Mouse (Mus musculus): ENCODE data around the gene Dock3. TPM values are rescaled to one million over a fixed set of nuclear protein-coding genes. Genes with fewer than 3 reads are reported as not detected.

Gene Dock3
- polyA plus RNA-seq, 1 experiment from 2014 or later = 0.69 TPM

GRCm38 (mm10) chr9:106885901-106886731, 345.6 kb downstream of the Dock3 start:
- no peaks in the 10 kb centered on the region for H3K9me3 ChIP-seq (ENCODE audit: low read length)
- H3K4me3 ChIP-seq (ENCODE audit: low read length) = peak overlapping the region; percentile 95
- peak; percentile 7; the same call in 1 of the 2 replicates for ATAC-seq (ENCODE audit: low FRiP score, low TSS enrichment)
- peak overlapping the region; percentile 98 for H3K9ac ChIP-seq (replicated peaks; ENCODE audit: low read length)
- H3K27ac ChIP-seq (ENCODE audit: low read length) = peak overlapping the region; percentile 82
- under 1% methylated on average over 83 of the region's 107 CpGs for WGBS
- H3K36me3 ChIP-seq (ENCODE audit: insufficient read depth, low read length) = peaks cover 43% of the 10 kb centered on the region
- H3K4me2 ChIP-seq (replicated peaks; ENCODE audit: low read depth, low read length) = peak overlapping the region; percentile 99
- peaks cover 52% of the 10 kb centered on the region for H3K4me1 ChIP-seq (ENCODE audit: insufficient read depth, low read length)
- H3K27me3 ChIP-seq (ENCODE audit: insufficient read depth, low read length) = no peaks in the 10 kb centered on the region

- H3K4me3 ChIP-seq (ENCODE audit: low read length) = peak overlapping the region; percentile 95
- H3K4me2 ChIP-seq (replicated peaks; ENCODE audit: low read depth, low read length) = peak overlapping the region; percentile 99
- H3K36me3 ChIP-seq (ENCODE audit: insufficient read depth, low read length) = peaks cover 41% of the 10 kb centered on the region
- H3K27me3 ChIP-seq (ENCODE audit: insufficient read depth, low read length) = no peaks in the 10 kb centered on the region
- no peak overlapping the region for H3K27ac ChIP-seq (ENCODE audit: low read length)
- peak; percentile 5; the same call in 1 of the 2 replicates for ATAC-seq (ENCODE audit: low FRiP score, low TSS enrichment)
- H3K9me3 ChIP-seq (ENCODE audit: low read length) = no peaks in the 10 kb centered on the region
- H3K4me1 ChIP-seq (ENCODE audit: insufficient read depth, low read length) = peaks cover 44% of the 10 kb centered on the region
- WGBS = 13% methylated on average over 44 of the region's 44 CpGs
- peak overlapping the region; percentile 98 for H3K9ac ChIP-seq (replicated peaks; ENCODE audit: low read length)
Observed at GRCm38 (mm10) chr9:106884996-106885900, 346.5 kb downstream of the Dock3 start.

DNA sequence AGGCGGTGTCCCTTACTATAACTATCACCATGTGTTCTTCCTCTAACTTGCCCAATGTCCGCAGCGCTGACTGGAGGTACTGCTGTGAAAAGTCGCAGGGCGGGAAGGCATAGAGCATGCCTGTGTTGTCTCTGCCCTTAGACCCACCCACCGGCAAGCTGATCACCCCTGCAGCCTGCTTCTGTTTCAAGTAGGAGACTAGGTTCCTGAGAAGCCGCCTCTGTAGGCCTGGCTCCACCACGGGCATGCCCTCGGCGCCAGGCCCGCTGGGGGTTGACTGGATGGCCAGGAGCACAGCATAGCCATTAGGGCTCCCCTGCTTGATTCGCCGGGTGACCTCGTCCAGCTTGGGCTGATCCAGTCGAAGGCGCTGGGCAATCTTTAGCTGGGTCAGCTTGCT, 347.4 kb downstream of the Dock3 start:
- peaks cover 37% of the 10 kb centered on the region for H3K4me1 ChIP-seq (ENCODE audit: insufficient read depth, low read length)
- peak overlapping the region; percentile 95 for H3K4me3 ChIP-seq (ENCODE audit: low read length)
- H3K4me2 ChIP-seq (replicated peaks; ENCODE audit: low read depth, low read length) = peak overlapping the region; percentile 99
- H3K36me3 ChIP-seq (ENCODE audit: insufficient read depth, low read length) = peaks cover 37% of the 10 kb centered on the region
- no peaks in the 10 kb centered on the region for H3K27me3 ChIP-seq (ENCODE audit: insufficient read depth, low read length)
- H3K9ac ChIP-seq (replicated peaks; ENCODE audit: low read length) = peak overlapping the region; percentile 98
- H3K27ac ChIP-seq (ENCODE audit: low read length) = no peak overlapping the region
- no peak for ATAC-seq (ENCODE audit: low FRiP score, low TSS enrichment)
- 31% methylated on average over 16 of the region's 16 CpGs for WGBS
- no peaks in the 10 kb centered on the region for H3K9me3 ChIP-seq (ENCODE audit: low read length)

- H3K36me3 ChIP-seq (ENCODE audit: insufficient read depth, low read length) = peaks cover 33% of the 10 kb centered on the region
- H3K4me3 ChIP-seq (ENCODE audit: low read length) = no peak overlapping the region
- H3K4me1 ChIP-seq (ENCODE audit: insufficient read depth, low read length) = peaks cover 37% of the 10 kb centered on the region
- H3K27me3 ChIP-seq (ENCODE audit: insufficient read depth, low read length) = no peaks in the 10 kb centered on the region
- H3K27ac ChIP-seq (ENCODE audit: low read length) = no peak overlapping the region
- no peaks in the 10 kb centered on the region for H3K9me3 ChIP-seq (ENCODE audit: low read length)
- no peak for ATAC-seq (ENCODE audit: low FRiP score, low TSS enrichment)
- H3K9ac ChIP-seq (replicated peaks; ENCODE audit: low read length) = peak overlapping the region; percentile 38
- 75% methylated on average over 3 of the region's 3 CpGs for WGBS
- H3K4me2 ChIP-seq (replicated peaks; ENCODE audit: low read depth, low read length) = 0 out of 2 replicates have a peak overlapping the region, but pooled peaks have one; percentile 36
Observed at GRCm38 (mm10) chr9:106883085-106883484, 348.6 kb downstream of the Dock3 start.

GRCm38 (mm10) chr9:106882176-106882575, 349.5 kb downstream of the Dock3 start:
- Histone ChIP-seq H3K4me3 (ENCODE audit: low read length) (no peak overlapping the region), H3K27me3 (ENCODE audit: insufficient read depth, low read length) (no peaks in the 10 kb centered on the region), H3K4me2 (replicated peaks; ENCODE audit: low read depth, low read length) (no peak overlapping the region), H3K36me3 (ENCODE audit: insufficient read depth, low read length) (peaks cover 40% of the 10 kb centered on the region), H3K4me1 (ENCODE audit: insufficient read depth, low read length) (peaks cover 33% of the 10 kb centered on the region), H3K27ac (ENCODE audit: low read length) (no peak overlapping the region), H3K9ac (replicated peaks; ENCODE audit: low read length) (no peak overlapping the region), H3K9me3 (ENCODE audit: low read length) (no peaks in the 10 kb centered on the region)
- 67% methylated on average over 4 of the region's 4 CpGs for WGBS
- no peak for ATAC-seq (ENCODE audit: low FRiP score, low TSS enrichment)

GRCm38 (mm10) chr9:106881071-106881755, 350.5 kb downstream of the Dock3 start:
- 60% methylated on average over 4 of the region's 4 CpGs for WGBS
- Histone ChIP-seq H3K4me2 (replicated peaks; ENCODE audit: low read depth, low read length) (no peak overlapping the region), H3K27me3 (ENCODE audit: insufficient read depth, low read length) (no peaks in the 10 kb centered on the region), H3K36me3 (ENCODE audit: insufficient read depth, low read length) (peaks cover 46% of the 10 kb centered on the region), H3K4me1 (ENCODE audit: insufficient read depth, low read length) (peaks cover 33% of the 10 kb centered on the region), H3K9ac (replicated peaks; ENCODE audit: low read length) (no peak overlapping the region), H3K9me3 (ENCODE audit: low read length) (no peaks in the 10 kb centered on the region), H3K27ac (ENCODE audit: low read length) (no peak overlapping the region), H3K4me3 (ENCODE audit: low read length) (no peak overlapping the region)
- ATAC-seq (ENCODE audit: low FRiP score, low TSS enrichment) = no peak

DNA sequence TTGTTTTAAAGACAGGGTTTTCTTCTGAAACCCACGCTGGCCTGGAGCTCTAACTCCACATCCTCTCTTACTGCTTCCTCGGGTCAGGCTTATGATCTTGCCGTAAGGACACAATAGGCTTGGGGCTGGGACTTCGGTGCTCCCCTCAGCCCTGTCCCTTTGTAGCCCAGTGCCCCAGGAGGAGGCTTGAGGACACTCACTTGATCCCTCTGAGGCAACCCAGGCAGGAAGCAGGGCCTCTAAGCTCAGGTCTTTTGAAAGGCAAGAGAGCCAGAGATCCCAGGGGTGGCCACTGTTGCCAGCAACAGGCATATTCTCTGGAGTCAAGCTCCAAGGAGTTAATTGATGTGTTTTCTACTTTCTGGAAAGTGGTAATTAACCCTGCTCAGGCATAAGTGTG, 352.2 kb downstream of the Dock3 start:
- no peak for ATAC-seq (ENCODE audit: low FRiP score, low TSS enrichment)
- Histone ChIP-seq H3K4me3 (ENCODE audit: low read length) (no peak overlapping the region), H3K4me2 (replicated peaks; ENCODE audit: low read depth, low read length) (no peak overlapping the region), H3K4me1 (ENCODE audit: insufficient read depth, low read length) (peaks cover 20% of the 10 kb centered on the region), H3K36me3 (ENCODE audit: insufficient read depth, low read length) (peaks cover 64% of the 10 kb centered on the region), H3K27me3 (ENCODE audit: insufficient read depth, low read length) (no peaks in the 10 kb centered on the region), H3K9me3 (ENCODE audit: low read length) (no peaks in the 10 kb centered on the region), H3K27ac (ENCODE audit: low read length) (no peak overlapping the region), H3K9ac (replicated peaks; ENCODE audit: low read length) (no peak overlapping the region)
- 74% methylated on average over 4 of the region's 4 CpGs for WGBS

DNA sequence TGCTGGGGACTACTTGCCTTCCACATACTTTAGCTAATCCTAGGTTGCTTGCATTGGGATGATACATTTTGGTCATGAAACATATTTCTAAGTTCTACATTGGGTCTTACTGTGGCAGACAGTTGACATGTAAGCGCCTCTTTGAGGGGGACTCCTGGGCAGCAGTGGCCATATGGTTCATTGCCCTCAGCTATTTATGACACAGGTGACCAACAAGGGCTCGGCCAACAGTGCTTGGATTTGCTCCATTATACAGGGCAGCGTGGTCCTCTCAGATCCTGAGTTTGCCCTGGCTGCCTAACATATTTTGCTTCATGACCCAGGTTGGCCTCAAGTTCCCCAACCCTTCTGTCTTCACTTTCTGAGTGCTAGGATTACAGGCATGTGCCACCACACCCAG, 355.0 kb downstream of the Dock3 start:
- H3K4me2 ChIP-seq (replicated peaks; ENCODE audit: low read depth, low read length) = no peak overlapping the region
- H3K36me3 ChIP-seq (ENCODE audit: insufficient read depth, low read length) = peaks cover 59% of the 10 kb centered on the region
- H3K9ac ChIP-seq (replicated peaks; ENCODE audit: low read length) = no peak overlapping the region
- no peak overlapping the region for H3K27ac ChIP-seq (ENCODE audit: low read length)
- H3K4me1 ChIP-seq (ENCODE audit: insufficient read depth, low read length) = no peaks in the 10 kb centered on the region
- 50% methylated on average over 3 of the region's 3 CpGs for WGBS
- no peak overlapping the region for H3K4me3 ChIP-seq (ENCODE audit: low read length)
- H3K9me3 ChIP-seq (ENCODE audit: low read length) = no peaks in the 10 kb centered on the region
- H3K27me3 ChIP-seq (ENCODE audit: insufficient read depth, low read length) = no peaks in the 10 kb centered on the region
- ATAC-seq (ENCODE audit: low FRiP score, low TSS enrichment) = no peak

GRCm38 (mm10) chr9:106874216-106874615, 357.5 kb downstream of the Dock3 start:
- Histone ChIP-seq H3K27me3 (ENCODE audit: insufficient read depth, low read length) (no peaks in the 10 kb centered on the region), H3K36me3 (ENCODE audit: insufficient read depth, low read length) (peaks cover 54% of the 10 kb centered on the region), H3K4me3 (ENCODE audit: low read length) (no peak overlapping the region), H3K4me1 (ENCODE audit: insufficient read depth, low read length) (no peaks in the 10 kb centered on the region), H3K9ac (replicated peaks; ENCODE audit: low read length) (no peak overlapping the region), H3K27ac (ENCODE audit: low read length) (no peak overlapping the region), H3K4me2 (replicated peaks; ENCODE audit: low read depth, low read length) (no peak overlapping the region), H3K9me3 (ENCODE audit: low read length) (no peaks in the 10 kb centered on the region)
- no peak for ATAC-seq (ENCODE audit: low FRiP score, low TSS enrichment)
- 89% methylated on average over 5 of the region's 5 CpGs for WGBS

Data from kidney, embryonic 16.5 days (tissue).